Mouse (Mus musculus) ZHBTc4 (cell line): ENCODE results near the gene Eef1g.
A peak's percentile ranks its signal among the peaks of the same experiment; 100 is the strongest.

Experiments
- DNase-seq: peaks from one replicate; pipeline ENCODE4 v3.0.0-alpha.2; 2011; ENCODE audit warnings: low read depth, low spot score

Eef1g gene

GRCm38 (mm10) chr19:8966590-8967372 is at the start of gene Eef1g:
Gene Eef1g (plus strand): TSS chr19:8967041.
- DNase-seq, result peak; percentile 100

- DNase-seq, result no peak
Observed at GRCm38 (mm10) chr19:8919000-8919399, 47.8 kb upstream of the Eef1g start.

- DNase-seq, result peak; percentile 35
Observed at GRCm38 (mm10) chr19:8919684-8920072, 47.2 kb upstream of the Eef1g start.

GRCm38 (mm10) chr19:8920073-8920736 is 46.6 kb upstream of the Eef1g start, which contains the start of gene B3gat3:
Gene B3gat3 (plus strand): TSS chr19:8920374.
- peak; percentile 95 for DNase-seq

GRCm38 (mm10) chr19:8920836-8921291 is 46.0 kb upstream of the Eef1g start:
- DNase-seq, result peak; percentile 76

GRCm38 (mm10) chr19:8921741-8922140 is 45.1 kb upstream of the Eef1g start:
- no peak for DNase-seq

- no peak for DNase-seq
Observed at GRCm38 (mm10) chr19:8926766-8927165, 40.1 kb upstream of the Eef1g start.

- DNase-seq, result no peak
Observed at GRCm38 (mm10) chr19:8927891-8928525, 38.8 kb upstream of the Eef1g start.

- no peak for DNase-seq
Observed at GRCm38 (mm10) chr19:8928689-8929223, 38.1 kb upstream of the Eef1g start.

- DNase-seq, result peak; percentile 93
Observed at GRCm38 (mm10) chr19:8929224-8930088, 37.4 kb upstream of the Eef1g start, which contains the start of the genes Rom1 and Eml3. Gene Rom1 (minus strand): TSS chr19:8929356. Gene Eml3 (plus strand): TSS chr19:8929552.

GRCm38 (mm10) chr19:8930117-8930516 is 36.7 kb upstream of the Eef1g start:
- DNase-seq, result no peak

GRCm38 (mm10) chr19:8930771-8931170 is 36.1 kb upstream of the Eef1g start:
- no peak for DNase-seq

GRCm38 (mm10) chr19:8936736-8937135 is 30.1 kb upstream of the Eef1g start:
- DNase-seq, result no peak

GRCm38 (mm10) chr19:8940526-8941133 is 26.2 kb upstream of the Eef1g start:
- peak; percentile 77 for DNase-seq

- no peak for DNase-seq
Observed at GRCm38 (mm10) chr19:8941136-8941514, 25.7 kb upstream of the Eef1g start.

- peak; percentile 98 for DNase-seq
Observed at GRCm38 (mm10) chr19:8941515-8942217, 25.2 kb upstream of the Eef1g start, which contains the start of gene Mta2. Gene Mta2 (plus strand): TSS chr19:8941875.

- DNase-seq, result peak; percentile 63
Observed at GRCm38 (mm10) chr19:8942276-8942964, 24.4 kb upstream of the Eef1g start.

GRCm38 (mm10) chr19:8943047-8943446 is 23.8 kb upstream of the Eef1g start:
- DNase-seq, result no peak

- no peak for DNase-seq
Observed at GRCm38 (mm10) chr19:8944062-8944461, 22.8 kb upstream of the Eef1g start.
